21 mouse cellular contexts compared by ENCODE assay signal in the genomic region with DNA sequence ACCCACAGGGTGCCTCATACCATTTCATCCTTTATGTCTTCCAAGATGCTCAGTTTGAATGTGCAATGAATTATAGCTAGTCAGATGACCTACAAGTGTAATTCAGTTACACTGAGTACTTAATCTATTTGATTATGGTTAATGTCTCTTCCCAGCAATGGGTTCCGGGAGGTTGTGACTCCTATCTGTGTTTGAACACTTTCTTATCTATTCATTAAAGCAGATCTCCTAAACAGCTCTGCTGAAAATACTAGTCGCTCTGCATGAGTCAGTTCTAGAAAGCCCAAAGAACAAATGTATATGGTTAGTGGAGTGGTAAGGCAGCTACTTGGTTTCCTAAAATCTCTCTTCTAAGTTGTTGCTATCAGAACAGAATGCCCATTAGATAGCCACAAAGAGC. TPM values are rescaled to one million over a fixed set of nuclear protein-coding genes. Genes with fewer than 3 reads are reported as not detected.
DNase-seq lines count a peak whose midpoint lies in the region; ATAC-seq and TF ChIP-seq lines count a peak whose summit lies in the region.
"Had no signal": no experiment of that assay in that cellular context is flagged by ENCODE, and none has a peak within 500 bp of the region (broad histone marks: within the 10 kb centered on the region; RNA-seq: fewer than 3 reads in every experiment).

No protein-coding gene starts in this region.

- TF ChIP-seq CTCF in G1E (IDR thresholded peaks at IDR 0.05; ENCODE audit: low read depth, low read length) (no peak), MEL (IDR thresholded peaks at IDR 0.05 in 2 of 3, conservative IDR thresholded peaks at IDR 0.05 in 1 of 3; ENCODE audit: control insufficient read depth in 1 of 3, insufficient read depth in 1 of 3, low read depth in 2 of 3, low read length in 3 of 3, poor library complexity in 1 of 3, severe bottlenecking in 1 of 3) (no peak)

- TF ChIP-seq RAD21 in MEL (IDR thresholded peaks at IDR 0.05; ENCODE audit: low read depth, low read length) = no peak

- H3K9ac ChIP-seq in kidney, embryonic 15.5 days = no peak overlapping the region
- H3K9ac ChIP-seq in MEL (ENCODE audit: control insufficient read depth, low read depth, low read length, poor library complexity, severe bottlenecking) = no peak overlapping the region
- H3K9ac ChIP-seq in liver, embryonic 15.5 days = no peak overlapping the region
- H3K9ac ChIP-seq: hindbrain, embryonic 14.5 days had no signal

- H3K4me1 ChIP-seq in kidney, embryonic 15.5 days = peaks cover 34% of the 10 kb centered on the region
- peaks cover 34% of the 10 kb centered on the region for H3K4me1 ChIP-seq in G1E (ENCODE audit: insufficient read depth, low read depth, low read length)
- peaks cover 8 to 13% of the 10 kb centered on the region in 2 experiments for H3K4me1 ChIP-seq in MEL (ENCODE audit: control insufficient read depth in 1 of 2, insufficient read depth in 2 of 2, low read length in 2 of 2)
- H3K4me1 ChIP-seq in liver, embryonic 15.5 days (replicated peaks) = peaks cover 43% of the 10 kb centered on the region

- no peaks in the 10 kb centered on the region for H3K9me3 ChIP-seq in kidney, embryonic 15.5 days (replicated peaks)
- H3K9me3 ChIP-seq in G1E (replicated peaks) = no peaks in the 10 kb centered on the region
- H3K9me3 ChIP-seq in MEL (replicated peaks; ENCODE audit: insufficient read depth, low read length) = no peaks in the 10 kb centered on the region
- no peaks in the 10 kb centered on the region for H3K9me3 ChIP-seq in liver, embryonic 15.5 days (replicated peaks)

- no peak for DNase-seq in kidney, adult 11 months
- DNase-seq in G1E (ENCODE audit: low spot score) = no peak
- DNase-seq in MEL (ENCODE audit: low read depth, low spot score) = peak; percentile 31
- no peak for DNase-seq in ovary, postnatal 36 days (ENCODE audit: low spot score)
- no peak for DNase-seq in lung, postnatal 14 days
- DNase-seq: adrenal gland, postnatal 10 days; cerebellum, adult 2 months; cerebellum, postnatal 25 days; embryo, embryonic 11 days; gastrocnemius, postnatal 10 days; heart, postnatal 4 days; lung, adult 18-20 months; midbrain, embryonic 14.5 days; right cerebral cortex, adult 18-20 months; right cerebral cortex, postnatal 4 days had no signal

- no peak for ATAC-seq in kidney, embryonic 15.5 days (replicated peaks; ENCODE audit: low FRiP score)
- ATAC-seq in G1E (ENCODE audit: extremely low read depth, insufficient number of reproducible peaks, low FRiP score, poor library complexity, severe bottlenecking) = peak; percentile 37; the same call in 1 of the 2 replicates
- peak; percentile 63 for ATAC-seq in liver, embryonic 15.5 days (ENCODE audit: insufficient read depth)
- ATAC-seq: forebrain, embryonic 16.5 days; inflammation-experienced regulatory T-cells, adult 6 months had no signal

- no peak for TF ChIP-seq POLR2A in MEL (IDR thresholded peaks at IDR 0.05; ENCODE audit: control insufficient read depth in 1 of 2, insufficient read depth in 1 of 2, low read depth in 1 of 2, low read length in 2 of 2, poor library complexity in 1 of 2)

- H3K4me3 ChIP-seq in kidney, embryonic 15.5 days (replicated peaks) = no peak overlapping the region
- H3K4me3 ChIP-seq in G1E (ENCODE audit: low read depth, low read length) = no peak overlapping the region
- H3K4me3 ChIP-seq in MEL (ENCODE audit: control insufficient read depth in 1 of 2, insufficient read depth in 1 of 2, low read depth in 2 of 2, low read length in 2 of 2) = no peak overlapping the region
- H3K4me3 ChIP-seq in liver, embryonic 15.5 days (replicated peaks) = no peak overlapping the region

- H3K4me2 ChIP-seq in kidney, embryonic 15.5 days = no peak overlapping the region
- H3K4me2 ChIP-seq in liver, embryonic 15.5 days = no peak overlapping the region
- H3K4me2 ChIP-seq: hindbrain, embryonic 14.5 days had no signal

- WGBS in kidney, embryonic 15.5 days = 61% methylated on average over 2 of the region's 2 CpGs
- 12% methylated on average over 2 of the region's 2 CpGs for WGBS in liver, embryonic 15.5 days (ENCODE audit: insufficient replicate concordance)

- H3K27me3 ChIP-seq in kidney, embryonic 15.5 days = no peaks in the 10 kb centered on the region
- H3K27me3 ChIP-seq in G1E (ENCODE audit: insufficient read depth, low read length) (peaks cover 7% of the 10 kb centered on the region; the same call in 1 of the 2 replicates), MEL (ENCODE audit: control insufficient read depth in 1 of 2, insufficient read depth in 2 of 2, low read length in 2 of 2) (no peaks in the 10 kb centered on the region)
- no peaks in the 10 kb centered on the region for H3K27me3 ChIP-seq in liver, embryonic 15.5 days

- TF ChIP-seq EP300 in MEL (IDR thresholded peaks at IDR 0.05; ENCODE audit: low read depth in 1 of 2, low read length in 2 of 2) = peak; percentile 58 to 70

- H3K27ac ChIP-seq in kidney, embryonic 15.5 days = peak overlapping the region; percentile 6; the same call in 1 of the 2 replicates
- peak overlapping the region; percentile 49 for H3K27ac ChIP-seq in MEL (ENCODE audit: control insufficient read depth, low read depth, low read length)
- H3K27ac ChIP-seq in liver, embryonic 15.5 days (replicated peaks) = peak overlapping the region; percentile 45; the same call in 1 of the 2 replicates
- H3K27ac ChIP-seq: hindbrain, embryonic 14.5 days; kidney, postnatal 0 days had no signal

- no peaks in the 10 kb centered on the region for H3K79me2 ChIP-seq in MEL (ENCODE audit: control insufficient read depth, insufficient read depth, low read length, poor library complexity)

- peaks cover 17% of the 10 kb centered on the region for H3K36me3 ChIP-seq in kidney, embryonic 15.5 days
- H3K36me3 ChIP-seq in G1E (replicated peaks) (peaks cover 2% of the 10 kb centered on the region), MEL (ENCODE audit: control insufficient read depth in 1 of 2, insufficient read depth in 2 of 2, low read length in 2 of 2) (peaks cover 0 to 32% of the 10 kb centered on the region in 2 experiments; a peak in 2 of 4 replicates)
- 0 out of 2 replicates have a peak, but pooled peaks cover 3% of the 10 kb centered on the region for H3K36me3 ChIP-seq in liver, embryonic 15.5 days (replicated peaks)

TF ChIP-seq in MEL, 35 proteins besides CTCF, POLR2A, EP300 and RAD21:
- TF ChIP-seq POLR2AphosphoS2 (IDR thresholded peaks at IDR 0.05; ENCODE audit: low read length) = no peak
- TF ChIP-seq POLR2AphosphoS5 (IDR thresholded peaks at IDR 0.05; ENCODE audit: borderline replicate concordance, low read depth, low read length) = no peak
- TF ChIP-seq MAZ (IDR thresholded peaks at IDR 0.05; ENCODE audit: low read depth, low read length) = no peak
- TF ChIP-seq RCOR1 (IDR thresholded peaks at IDR 0.05; ENCODE audit: low read depth, low read length) = peak; percentile 26; the same call in 1 of the 2 replicates
- no peak for TF ChIP-seq MEF2A (IDR thresholded peaks at IDR 0.05; ENCODE audit: extremely low read depth, insufficient replicate concordance, low read depth, low read length, poor library complexity, severe bottlenecking)
- TF ChIP-seq CHD1 (IDR thresholded peaks at IDR 0.05; ENCODE audit: low read depth, low read length) = no peak
- no peak for TF ChIP-seq TAL1 (IDR thresholded peaks at IDR 0.05; ENCODE audit: low read length)
- peak; percentile 53; the same call in 1 of the 2 replicates for TF ChIP-seq TCF12 (IDR thresholded peaks at IDR 0.05; ENCODE audit: low read depth, low read length)
- TF ChIP-seq MYB (IDR thresholded peaks at IDR 0.05; ENCODE audit: low read depth, low read length) = no peak
- no peak for TF ChIP-seq MXI1 (IDR thresholded peaks at IDR 0.05; ENCODE audit: low read depth, low read length)
- TF ChIP-seq ETS1 (IDR thresholded peaks at IDR 0.05; ENCODE audit: low read depth, low read length) = no peak
- TF ChIP-seq ZC3H11A (IDR thresholded peaks at IDR 0.05; ENCODE audit: low read depth, low read length) = no peak
- TF ChIP-seq JUND (IDR thresholded peaks at IDR 0.05; ENCODE audit: low read depth, low read length) = no peak
- TF ChIP-seq ELF1 (IDR thresholded peaks at IDR 0.05; ENCODE audit: low read depth, low read length) = no peak
- TF ChIP-seq MAX (IDR thresholded peaks at IDR 0.05; ENCODE audit: low read length) = no peak
- no peak for TF ChIP-seq SMC3 (IDR thresholded peaks at IDR 0.05; ENCODE audit: low read depth, low read length)
- TF ChIP-seq USF1 (IDR thresholded peaks at IDR 0.05; ENCODE audit: low read depth, low read length) = no peak
- no peak for TF ChIP-seq MAFK (IDR thresholded peaks at IDR 0.05; ENCODE audit: borderline replicate concordance, low read depth, low read length)
- no peak for TF ChIP-seq SIN3A (IDR thresholded peaks at IDR 0.05; ENCODE audit: low read length)
- no peak for TF ChIP-seq E2F4 (IDR thresholded peaks at IDR 0.05; ENCODE audit: borderline replicate concordance, low read depth, low read length)
- TF ChIP-seq BHLHE40 (IDR thresholded peaks at IDR 0.05; ENCODE audit: borderline replicate concordance, low read depth, low read length) = no peak
- TF ChIP-seq GATA1 (IDR thresholded peaks at IDR 0.05; ENCODE audit: low read depth, low read length) = peak; percentile 77
- TF ChIP-seq NRF1 (IDR thresholded peaks at IDR 0.05; ENCODE audit: insufficient read depth, low read depth, low read length, poor library complexity, severe bottlenecking) = no peak
- no peak for TF ChIP-seq ZKSCAN1 (IDR thresholded peaks at IDR 0.05; ENCODE audit: low read depth, low read length)
- no peak for TF ChIP-seq NELFE (IDR thresholded peaks at IDR 0.05; ENCODE audit: low read depth, low read length)
- TF ChIP-seq TBP (IDR thresholded peaks at IDR 0.05; ENCODE audit: low read depth, low read length) = no peak
- no peak for TF ChIP-seq GABPA (IDR thresholded peaks at IDR 0.05; ENCODE audit: low read depth, low read length)

RNA-seq across cellular contexts. Expression of a gene that starts 22.6 kb away (rescaled TPM):
- 47.1 and 49.5 TPM in 2 replicates for polyA plus RNA-seq in kidney, embryonic 15.5 days (2015; fragmentation: Nextera tagmentation; extraction: Ambion mirVana)
- total RNA-seq in G1E (2014; fragmentation: Nextera tagmentation) = 59.7 and 65.5 TPM in 2 replicates
- total RNA-seq in G1E (2017) = 29.5 and 33.9 TPM in 2 replicates
- 15.2 and 17.5 TPM in 2 replicates for polyA plus RNA-seq in G1E (2012)
- 14.1 and 15.8 TPM in 2 replicates for total RNA-seq in MEL (2012; rRNA removed)
- polyA plus RNA-seq in MEL (2012; ENCODE audit: insufficient read depth in 1 of 2, insufficient read length in 2 of 2, low read depth in 1 of 2, low replicate concordance in 2 of 2, missing spikeins in 1 of 2) = 10 to 100 TPM in 1 of 2 experiments, not detected in 1; 39.0 TPM
- 16.7 and 19.4 TPM in 2 replicates for polyA plus RNA-seq in liver, embryonic 15.5 days (2015; fragmentation: Nextera tagmentation; extraction: Ambion mirVana)
